Mouse (Mus musculus) fibroblast of lung, adult 2 months (primary cell): ENCODE measurements around the gene Asf1a.
"Not testable (repeated sequence)": the region's sequence is repeated elsewhere in the genome, so short reads cannot be mapped to it uniquely, and the experiment has no call there.

Experiments used
- DNase-seq: peaks from one replicate; pipeline ENCODE4 v3.0.0-alpha.2; 2011; ENCODE audit warnings: low read depth

Gene Asf1a

GRCm38 (mm10) chr10:53596677-53597120, at the start of gene Asf1a:
Gene Asf1a (plus strand): TSS chr10:53596757.
- DNase-seq: peak; percentile 92

- DNase-seq: peak; percentile 2
These were observed 34.6 kb upstream of the Asf1a start for GRCm38 (mm10) chr10:53562001-53562400.

GRCm38 (mm10) chr10:53565538-53565937, 31.0 kb upstream of the Asf1a start:
- DNase-seq: no peak

- no peak for DNase-seq
These were observed 28.0 kb upstream of the Asf1a start for GRCm38 (mm10) chr10:53568531-53568930.

- DNase-seq: no peak
These were observed 16.4 kb upstream of the Asf1a start for GRCm38 (mm10) chr10:53580137-53580536.

- no peak for DNase-seq
These were observed 15.9 kb upstream of the Asf1a start for GRCm38 (mm10) chr10:53580621-53581081.

- DNase-seq: no peak
These were observed 15.5 kb upstream of the Asf1a start for GRCm38 (mm10) chr10:53581087-53581486.

GRCm38 (mm10) chr10:53585777-53586176, 10.8 kb upstream of the Asf1a start:
- no peak for DNase-seq

GRCm38 (mm10) chr10:53595744-53596676, 547 bp upstream of the Asf1a start:
- peak; percentile 45 for DNase-seq

- no peak for DNase-seq
These were observed 744 bp downstream of the Asf1a start for GRCm38 (mm10) chr10:53597121-53597881.

- DNase-seq: no peak
These were observed 2.3 kb downstream of the Asf1a start for GRCm38 (mm10) chr10:53598821-53599220.

- DNase-seq: no peak
These were observed 8.8 kb downstream of the Asf1a start for GRCm38 (mm10) chr10:53605328-53605727.

- DNase-seq: no peak
These were observed 11.7 kb downstream of the Asf1a start for GRCm38 (mm10) chr10:53608274-53608673.

- no peak for DNase-seq
These were observed 15.6 kb downstream of the Asf1a start for GRCm38 (mm10) chr10:53612172-53612571.

- no peak for DNase-seq
These were observed 17.4 kb downstream of the Asf1a start for GRCm38 (mm10) chr10:53613955-53614354.

GRCm38 (mm10) chr10:53615850-53616616, 19.5 kb downstream of the Asf1a start:
- no peak for DNase-seq

GRCm38 (mm10) chr10:53629247-53629917, 32.8 kb downstream of the Asf1a start:
- peak; percentile 51 for DNase-seq

GRCm38 (mm10) chr10:53629918-53630250, 33.3 kb downstream of the Asf1a start:
- DNase-seq: peak; percentile 91

GRCm38 (mm10) chr10:53630339-53630738, 33.8 kb downstream of the Asf1a start, which contains the start of gene Mcm9:
Gene Mcm9 (minus strand): TSS chr10:53630439.
- DNase-seq: not testable (repeated sequence)

- no peak for DNase-seq
These were observed 37.6 kb downstream of the Asf1a start for GRCm38 (mm10) chr10:53634160-53634559.

- DNase-seq: no peak
These were observed 38.9 kb downstream of the Asf1a start for GRCm38 (mm10) chr10:53635246-53635971.
